Mouse (Mus musculus) erythroblast, embryonic 14.5 days (primary cell): ENCODE measurements at regions not wholly inside any gene's neighbourhood (a gene's known extent, or its start where the extent isn't known, plus 50 kb on each side); places are given as distances from the start of the nearest gene placed in this dataset.

Experiments
- H3K27me3 ChIP-seq: 2 replicates; pipeline ENCODE4 v1.6.1; 2012; ENCODE audit warnings: inconsistent platforms; ENCODE audit not compliant: control insufficient read depth
- H3K36me3 ChIP-seq: 2 replicates; pipeline ENCODE4 v1.6.1; 2012; ENCODE audit warnings: mild to moderate bottlenecking, inconsistent platforms; ENCODE audit not compliant: control insufficient read depth
- H3K4me1 ChIP-seq: 2 replicates; pipeline ENCODE4 v1.6.1; 2012; ENCODE audit warnings: inconsistent platforms; ENCODE audit not compliant: control insufficient read depth
- H3K4me3 ChIP-seq: replicated peaks from 2 replicates; pipeline ENCODE3; 2012; ENCODE audit warnings: moderate library complexity, mild to moderate bottlenecking, inconsistent platforms
- H3K9me3 ChIP-seq: 2 replicates; pipeline ENCODE4 v1.6.1; 2012; ENCODE audit warnings: low read length, inconsistent platforms, mixed read lengths; ENCODE audit not compliant: control insufficient read depth
- GATA1 ChIP-seq: IDR thresholded peaks from 2 replicates; pipeline ENCODE4 v1.6.1; 2012; ENCODE audit warnings: low read length, inconsistent platforms, mixed read lengths
- TAL1 ChIP-seq: IDR thresholded peaks from 3 replicates; pipeline ENCODE4 v1.6.1; 2012; ENCODE audit warnings: low read length, inconsistent platforms, mixed read lengths

DNA sequence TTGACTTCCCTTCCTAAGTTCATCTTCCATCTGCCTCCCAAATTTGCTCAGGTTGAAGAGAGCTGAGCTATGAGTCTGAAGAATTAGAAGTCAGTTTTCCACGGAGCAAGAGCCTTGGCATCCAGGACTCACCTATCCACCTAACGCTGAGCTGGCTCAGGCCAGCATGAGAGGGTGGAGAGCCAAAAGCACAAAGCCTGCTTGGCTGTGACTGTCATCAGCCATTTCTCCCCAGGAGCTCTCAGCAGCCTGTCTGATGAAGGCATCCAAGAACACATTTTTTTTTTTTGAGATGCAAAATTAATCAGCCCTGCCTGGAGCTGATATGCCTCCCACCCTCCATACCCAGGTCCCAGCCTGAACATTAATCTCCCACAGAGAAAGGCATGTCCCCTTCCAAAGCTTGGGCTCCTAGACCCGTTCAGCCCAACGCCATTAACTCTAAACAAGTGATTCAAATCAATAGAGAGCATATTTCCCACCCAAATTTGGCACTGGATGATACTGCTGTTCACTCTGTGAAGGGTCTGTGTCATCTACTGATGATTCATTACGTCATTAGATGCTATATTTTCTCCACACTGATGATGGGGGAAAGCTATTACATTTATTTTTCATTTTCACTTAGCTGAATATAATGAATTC lies 103.8 kb upstream of the Peli1 start:
- Histone ChIP-seq H3K36me3 (no peaks in the 10 kb centered on the region), H3K4me3 (no peak overlapping the region), H3K27me3 (no peaks in the 10 kb centered on the region), H3K4me1 (peaks cover 36% of the 10 kb centered on the region), H3K9me3 (no peaks in the 10 kb centered on the region)
- TF ChIP-seq GATA1 (no peak), TAL1 (no peak)

- H3K4me3 ChIP-seq, result no peak overlapping the region
- TF ChIP-seq GATA1, result no peak
- no peak for TF ChIP-seq TAL1
- no peaks in the 10 kb centered on the region for H3K9me3 ChIP-seq
Observed at GRCm38 (mm10) chr11:20987841-20988251, 103.2 kb upstream of the Peli1 start.

GRCm38 (mm10) chr11:20988871-20989270 lies 102.2 kb upstream of the Peli1 start:
- no peaks in the 10 kb centered on the region for H3K36me3 ChIP-seq
- no peak overlapping the region for H3K4me3 ChIP-seq
- H3K9me3 ChIP-seq, result no peaks in the 10 kb centered on the region
- H3K27me3 ChIP-seq, result no peaks in the 10 kb centered on the region
- TF ChIP-seq TAL1 (no peak), GATA1 (no peak)
- peaks cover 40% of the 10 kb centered on the region for H3K4me1 ChIP-seq

More at GRCm38 (mm10) chr11:20987841-20988251, 103.2 kb upstream of the Peli1 start:
- no peaks in the 10 kb centered on the region for H3K36me3 ChIP-seq
- no peaks in the 10 kb centered on the region for H3K27me3 ChIP-seq
- H3K4me1 ChIP-seq, result peaks cover 36% of the 10 kb centered on the region

- Histone ChIP-seq H3K9me3 (no peaks in the 10 kb centered on the region), H3K27me3 (no peaks in the 10 kb centered on the region), H3K36me3 (no peaks in the 10 kb centered on the region), H3K4me1 (peaks cover 14% of the 10 kb centered on the region), H3K4me3 (no peak overlapping the region)
- TF ChIP-seq GATA1 (no peak), TAL1 (no peak)
Observed at GRCm38 (mm10) chr11:20993580-20993979, 97.5 kb upstream of the Peli1 start.

- TF ChIP-seq GATA1 (no peak), TAL1 (no peak)
- Histone ChIP-seq H3K4me1 (peaks cover 11% of the 10 kb centered on the region), H3K36me3 (no peaks in the 10 kb centered on the region), H3K4me3 (no peak overlapping the region), H3K9me3 (no peaks in the 10 kb centered on the region), H3K27me3 (no peaks in the 10 kb centered on the region; the same call in 1 of the 2 replicates)
Observed at GRCm38 (mm10) chr11:21001400-21001799, 89.7 kb upstream of the Peli1 start.

DNA sequence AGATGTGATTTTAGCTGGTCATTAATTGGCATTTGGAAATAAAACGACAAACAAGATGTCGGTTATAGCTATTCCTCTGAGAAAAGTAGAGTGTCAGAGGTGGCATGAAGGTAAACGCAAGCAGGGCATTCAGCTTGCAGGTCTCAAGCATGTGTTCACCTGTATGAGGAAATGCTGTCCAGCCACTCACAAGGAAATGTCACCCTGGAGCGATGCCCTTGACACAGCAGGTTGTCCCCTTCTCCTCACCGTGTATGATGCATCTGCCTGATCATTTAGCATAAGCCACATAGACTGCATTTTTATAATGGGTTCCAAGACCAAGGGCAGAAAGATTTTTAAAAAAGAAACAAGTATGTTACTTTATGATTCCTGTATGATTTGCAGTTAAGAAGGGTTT lies 83.9 kb upstream of the Peli1 start:
- no peaks in the 10 kb centered on the region; the same call in 1 of the 2 replicates for H3K27me3 ChIP-seq
- no peaks in the 10 kb centered on the region for H3K36me3 ChIP-seq
- no peaks in the 10 kb centered on the region for H3K9me3 ChIP-seq
- TF ChIP-seq TAL1 (no peak), GATA1 (no peak)
- H3K4me1 ChIP-seq, result peaks cover 1% of the 10 kb centered on the region; the same call in 1 of the 2 replicates
- H3K4me3 ChIP-seq, result no peak overlapping the region

GRCm38 (mm10) chr11:21009505-21009904 lies 81.6 kb upstream of the Peli1 start:
- Histone ChIP-seq H3K4me3 (no peak overlapping the region), H3K9me3 (no peaks in the 10 kb centered on the region), H3K4me1 (no peaks in the 10 kb centered on the region), H3K27me3 (peaks cover 4% of the 10 kb centered on the region; the same call in 1 of the 2 replicates), H3K36me3 (no peaks in the 10 kb centered on the region)
- TF ChIP-seq TAL1, result no peak
- TF ChIP-seq GATA1, result no peak

DNA sequence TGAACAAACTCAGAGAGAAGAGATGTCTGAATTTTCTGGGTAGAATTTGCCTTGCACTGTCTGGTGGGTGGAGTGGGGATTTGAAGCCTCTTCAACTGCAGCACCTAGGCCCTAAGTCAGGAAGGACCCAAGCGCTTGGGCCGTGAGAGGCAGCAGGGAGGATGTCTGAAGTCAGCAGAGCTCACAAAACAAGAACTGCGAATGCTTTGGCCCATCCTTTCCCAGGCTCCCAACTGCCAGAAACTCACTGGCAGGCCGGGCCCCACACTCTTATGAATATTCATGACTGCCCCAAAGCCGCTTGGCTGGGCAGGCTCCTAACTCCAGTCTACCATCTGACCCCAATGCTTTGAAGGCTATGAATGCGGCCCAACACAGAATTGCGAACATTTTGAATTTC lies 80.2 kb upstream of the Peli1 start:
- no peaks in the 10 kb centered on the region for H3K4me1 ChIP-seq
- H3K9me3 ChIP-seq, result no peaks in the 10 kb centered on the region
- no peak for TF ChIP-seq TAL1
- TF ChIP-seq GATA1, result no peak
- H3K36me3 ChIP-seq, result no peaks in the 10 kb centered on the region
- H3K4me3 ChIP-seq, result no peak overlapping the region
- peaks cover 4% of the 10 kb centered on the region; the same call in 1 of the 2 replicates for H3K27me3 ChIP-seq

- no peak overlapping the region for H3K4me3 ChIP-seq
- H3K36me3 ChIP-seq, result no peaks in the 10 kb centered on the region
- H3K27me3 ChIP-seq, result peaks cover 4% of the 10 kb centered on the region; the same call in 1 of the 2 replicates
- no peak for TF ChIP-seq TAL1
- H3K9me3 ChIP-seq, result no peaks in the 10 kb centered on the region
- H3K4me1 ChIP-seq, result no peaks in the 10 kb centered on the region
Observed at GRCm38 (mm10) chr11:21014250-21014649, 76.8 kb upstream of the Peli1 start.

- no peaks in the 10 kb centered on the region for H3K9me3 ChIP-seq
- TF ChIP-seq TAL1, result no peak
- no peak for TF ChIP-seq GATA1
- no peaks in the 10 kb centered on the region for H3K4me1 ChIP-seq
- no peak overlapping the region for H3K4me3 ChIP-seq
- peaks cover 4% of the 10 kb centered on the region; the same call in 1 of the 2 replicates for H3K27me3 ChIP-seq
- H3K36me3 ChIP-seq, result no peaks in the 10 kb centered on the region
Observed at GRCm38 (mm10) chr11:21015536-21015935, 75.6 kb upstream of the Peli1 start.
